Mouse (Mus musculus) left cerebral cortex, postnatal 36 days (tissue): ENCODE data around the gene Col9a1. TPM values are rescaled to one million over a fixed set of nuclear protein-coding genes. Genes with fewer than 3 reads are reported as not detected.

ENCODE experiments used
- DNase-seq, 2 experiments: peaks; one replicate each; pipeline ENCODE4 v3.0.0; 2021 to 2022; ENCODE audit warnings: low spot score in 2 of 2, mixed read lengths in 1 of 2
- intact Hi-C: fragments of 180-260 bp; cut with DNase I; formaldehyde crosslinking; loops from one replicate; pipeline ENCODE4 v1.15.1; 2025
- total RNA-seq, 2 experiments: library from RNA; stranded (reverse); gene quantifications; 2 replicates each; pipeline ENCODE4 v1.2.3; 2021

Gene Col9a1
- total RNA-seq, 2 experiments from 2014 or later, result 0.49 to 0.54 TPM

GRCm38 (mm10) chr1:24257961-24258360 lies 80.6 kb downstream of the Col9a1 start:
- no peak for DNase-seq
- intact Hi-C loops, result no loop called here

GRCm38 (mm10) chr1:24259419-24259818 lies 82.0 kb downstream of the Col9a1 start:
- no peak for DNase-seq
- intact Hi-C loops, result no loop called here

DNA sequence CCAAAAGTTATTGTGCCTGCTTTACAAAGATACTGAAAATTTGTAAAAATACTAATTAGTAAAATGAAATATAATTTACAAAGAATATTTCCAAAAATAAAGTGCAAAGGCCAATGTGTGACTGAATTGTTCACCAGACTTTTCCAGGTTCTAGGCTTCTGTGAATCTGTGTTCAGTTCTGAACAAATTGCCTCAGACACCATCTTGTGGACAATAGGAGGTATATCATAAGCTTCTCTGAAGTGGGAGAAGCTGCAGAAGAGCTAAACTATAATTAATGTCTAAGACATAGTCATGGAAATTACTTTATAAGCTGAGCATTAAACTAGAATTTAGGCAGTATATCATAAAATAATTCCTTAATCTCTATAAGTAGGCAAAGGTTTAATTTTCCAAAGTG lies 83.8 kb downstream of the Col9a1 start:
- DNase-seq, result no peak
- intact Hi-C loops, result no loop called here

- intact Hi-C loops, result no loop called here
Measured at GRCm38 (mm10) chr1:24267022-24267421, 89.6 kb downstream of the Col9a1 start.

GRCm38 (mm10) chr1:24286360-24286759 lies 109.0 kb downstream of the Col9a1 start:
- intact Hi-C loops, result no loop called here
- DNase-seq, result no peak

More at GRCm38 (mm10) chr1:24267022-24267421, 89.6 kb downstream of the Col9a1 start:
- DNase-seq, result no peak

DNA sequence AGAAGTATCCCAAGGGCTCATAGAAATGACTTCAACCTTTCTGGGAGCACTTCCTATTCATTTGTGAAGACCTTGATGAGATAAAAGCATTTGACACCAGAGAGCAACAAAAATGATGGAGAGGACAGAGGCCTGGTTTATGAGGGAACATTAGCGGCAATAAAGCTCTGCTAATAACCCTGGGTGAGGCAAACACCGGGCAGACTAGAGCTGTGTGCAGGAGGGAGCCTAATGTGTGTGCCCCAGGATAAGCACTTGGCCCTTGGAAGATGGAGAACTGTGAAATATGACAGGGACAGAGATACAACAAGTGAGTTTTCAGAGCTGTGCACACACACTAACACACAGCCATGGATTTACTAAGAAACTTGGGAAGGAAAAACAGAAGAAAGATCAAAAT lies 115.1 kb downstream of the Col9a1 start:
- intact Hi-C loops, result no loop called here
- DNase-seq, result no peak

GRCm38 (mm10) chr1:24294979-24295942 lies 117.9 kb downstream of the Col9a1 start:
- intact Hi-C loops, result no loop called here
- no peak for DNase-seq

GRCm38 (mm10) chr1:24300700-24301099 lies 123.3 kb downstream of the Col9a1 start:
- intact Hi-C loops, result no loop called here
- DNase-seq, result no peak

Other genes starting within 250 kb of the Col9a1 start
- 10 to 100 TPM; 46.7 to 48.3 TPM for gene Sdhaf4, start 172.0 kb upstream of the Col9a1 start, total RNA-seq
- 10 to 100 TPM; 28.8 to 29.9 TPM for gene Fam135a, start 77.3 kb upstream of the Col9a1 start, total RNA-seq